Mouse (Mus musculus): ENCODE measurements around the gene Hopx. TPM values are rescaled to one million over a fixed set of nuclear protein-coding genes. Genes with fewer than 3 reads are reported as not detected.

The Hopx gene
- polyA plus RNA-seq, 1 experiment from 2014 or later: 0.13 TPM

DNA sequence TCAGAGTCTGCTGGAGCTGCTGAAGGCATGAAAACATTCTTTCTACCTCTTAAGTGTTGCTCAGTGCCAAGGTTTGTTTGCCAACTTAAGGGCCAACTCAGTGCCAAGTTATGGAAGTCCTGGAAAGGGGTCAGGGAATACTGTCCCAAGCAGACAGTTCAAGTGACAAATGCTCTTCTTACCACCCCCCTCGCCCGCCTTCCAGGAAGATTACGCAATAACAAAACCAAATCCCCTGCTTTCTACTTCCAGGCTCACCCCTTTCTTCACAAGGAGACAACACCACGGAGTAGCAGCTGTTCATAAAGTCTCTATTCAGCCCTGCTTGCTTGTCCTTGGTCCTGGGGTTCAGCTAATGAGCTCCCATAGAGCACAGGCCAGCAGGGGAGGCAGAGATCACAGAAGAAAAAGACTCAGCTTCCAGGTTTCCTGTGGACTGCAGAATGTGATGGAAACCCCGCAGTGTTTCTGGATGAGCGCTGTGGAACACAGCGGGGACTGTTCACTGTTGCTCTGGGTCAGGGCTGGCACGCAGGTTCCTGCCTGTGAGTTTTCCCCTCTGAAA is 22.9 kb upstream of the Hopx start:
- no peak overlapping the region for H3K9ac ChIP-seq (ENCODE audit: low read length)
- 60% methylated on average over 8 of the region's 8 CpGs for WGBS
- H3K4me3 ChIP-seq (ENCODE audit: low read depth, low read length): no peak overlapping the region
- H3K27ac ChIP-seq (replicated peaks; ENCODE audit: low read depth, low read length): no peak overlapping the region
- ATAC-seq (ENCODE audit: insufficient number of reproducible peaks, low FRiP score, low TSS enrichment, low read depth) (no peak), DNase-seq (ENCODE audit: low spot score) (no peak)
- no peaks in the 10 kb centered on the region for H3K9me3 ChIP-seq (ENCODE audit: control insufficient read depth, low read length)
- H3K4me1 ChIP-seq (ENCODE audit: control insufficient read depth, insufficient read depth, low read length): 0 out of 2 replicates have a peak, but pooled peaks cover 5% of the 10 kb centered on the region
- H3K36me3 ChIP-seq (ENCODE audit: control insufficient read depth, insufficient read depth, low read length): no peaks in the 10 kb centered on the region
- no peak overlapping the region for H3K4me2 ChIP-seq (ENCODE audit: low read depth, severe bottlenecking)
- H3K27me3 ChIP-seq (ENCODE audit: control insufficient read depth, insufficient read depth, low read length): no peaks in the 10 kb centered on the region

DNA sequence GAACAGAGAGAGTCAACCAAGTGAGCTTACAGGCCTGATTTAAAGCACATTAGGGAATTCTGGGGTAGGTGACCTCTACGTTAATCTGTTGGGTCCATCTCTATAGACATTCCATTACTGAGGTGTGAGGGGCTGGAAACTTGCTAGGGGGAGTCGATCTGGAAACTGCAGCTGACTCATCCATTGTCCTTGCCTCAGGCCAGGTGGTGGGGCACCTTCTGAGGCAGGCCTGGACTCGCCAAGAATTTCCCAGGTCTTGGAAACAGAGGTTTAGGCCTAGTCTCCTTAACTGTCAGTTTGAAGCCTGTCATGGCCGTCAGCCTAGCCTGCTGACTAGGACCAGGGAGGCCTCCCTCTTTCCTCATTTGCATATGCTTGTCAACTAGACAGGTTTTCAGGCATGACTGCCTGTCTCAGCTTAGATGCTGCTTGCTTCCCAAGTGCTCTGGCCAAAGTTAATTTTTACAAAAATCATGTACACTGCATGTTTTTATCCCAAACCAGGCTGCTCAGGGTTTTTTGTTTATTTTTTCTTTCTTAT is 21.8 kb upstream of the Hopx start:
- H3K27me3 ChIP-seq (ENCODE audit: control insufficient read depth, insufficient read depth, low read length): no peaks in the 10 kb centered on the region
- H3K4me1 ChIP-seq (ENCODE audit: control insufficient read depth, insufficient read depth, low read length): 0 out of 2 replicates have a peak, but pooled peaks cover 5% of the 10 kb centered on the region
- 75% methylated on average over 4 of the region's 4 CpGs for WGBS
- no peak overlapping the region for H3K27ac ChIP-seq (replicated peaks; ENCODE audit: low read depth, low read length)
- no peak overlapping the region for H3K9ac ChIP-seq (ENCODE audit: low read length)
- H3K36me3 ChIP-seq (ENCODE audit: control insufficient read depth, insufficient read depth, low read length): no peaks in the 10 kb centered on the region
- DNase-seq (ENCODE audit: low spot score) (no peak), ATAC-seq (ENCODE audit: insufficient number of reproducible peaks, low FRiP score, low TSS enrichment, low read depth) (no peak)
- H3K9me3 ChIP-seq (ENCODE audit: control insufficient read depth, low read length): no peaks in the 10 kb centered on the region
- no peak overlapping the region for H3K4me3 ChIP-seq (ENCODE audit: low read depth, low read length)
- H3K4me2 ChIP-seq (ENCODE audit: low read depth, severe bottlenecking): no peak overlapping the region

DNA sequence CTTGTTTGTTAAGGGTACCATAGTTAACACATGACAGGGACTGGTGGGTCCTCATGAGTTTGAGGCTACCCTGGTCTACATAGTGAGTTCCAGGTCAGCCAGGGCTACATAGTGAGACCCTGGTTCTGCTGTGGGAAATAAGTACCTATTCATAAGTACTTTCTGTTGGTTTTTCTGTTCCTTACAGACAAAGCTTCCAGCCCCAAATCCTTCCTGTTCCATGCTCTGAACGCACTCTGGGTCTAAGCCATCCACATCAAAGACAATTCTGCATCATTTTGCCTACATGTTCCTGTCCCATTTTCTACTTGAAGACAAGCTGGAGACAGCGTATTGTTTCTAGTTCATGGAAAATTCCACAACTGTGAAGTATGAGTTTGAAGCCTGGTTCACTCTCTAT is 20.0 kb upstream of the Hopx start:
- DNase-seq (ENCODE audit: low spot score): no peak
- no peak overlapping the region for H3K4me3 ChIP-seq (ENCODE audit: low read depth, low read length)
- ATAC-seq (ENCODE audit: insufficient number of reproducible peaks, low FRiP score, low TSS enrichment, low read depth): no peak
- H3K27me3 ChIP-seq (ENCODE audit: control insufficient read depth, insufficient read depth, low read length): no peaks in the 10 kb centered on the region
- no peak overlapping the region for H3K27ac ChIP-seq (replicated peaks; ENCODE audit: low read depth, low read length)
- no peaks in the 10 kb centered on the region for H3K4me1 ChIP-seq (ENCODE audit: control insufficient read depth, insufficient read depth, low read length)
- no peak overlapping the region for H3K4me2 ChIP-seq (ENCODE audit: low read depth, severe bottlenecking)
- no peaks in the 10 kb centered on the region for H3K36me3 ChIP-seq (ENCODE audit: control insufficient read depth, insufficient read depth, low read length)
- H3K9ac ChIP-seq (ENCODE audit: low read length): no peak overlapping the region
- 97% methylated on average over 2 of the region's 2 CpGs for WGBS
- no peaks in the 10 kb centered on the region for H3K9me3 ChIP-seq (ENCODE audit: control insufficient read depth, low read length)

DNA sequence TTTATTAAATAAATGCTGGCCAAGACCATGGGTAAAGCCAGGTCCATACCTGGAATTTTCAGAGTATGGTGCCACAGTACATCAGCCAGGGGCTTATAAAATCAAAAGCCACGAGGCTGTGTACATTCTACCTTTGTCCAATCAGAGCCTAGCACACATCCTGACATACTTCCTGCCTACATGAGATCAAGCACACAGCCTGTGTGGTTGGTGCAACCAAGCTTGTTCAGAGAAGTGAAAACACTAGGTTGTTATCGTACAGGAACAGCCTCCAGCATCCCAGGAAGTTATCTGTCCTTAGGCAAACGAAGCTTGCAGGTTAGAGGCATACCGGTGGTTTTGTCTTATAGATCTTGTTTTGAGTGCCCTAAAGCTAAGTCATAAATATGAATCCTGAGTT is 19.5 kb upstream of the Hopx start:
- Histone ChIP-seq H3K4me3 (ENCODE audit: low read depth, low read length) (no peak overlapping the region), H3K27ac (replicated peaks; ENCODE audit: low read depth, low read length) (no peak overlapping the region), H3K4me1 (ENCODE audit: control insufficient read depth, insufficient read depth, low read length) (no peaks in the 10 kb centered on the region), H3K27me3 (ENCODE audit: control insufficient read depth, insufficient read depth, low read length) (no peaks in the 10 kb centered on the region), H3K9me3 (ENCODE audit: control insufficient read depth, low read length) (no peaks in the 10 kb centered on the region), H3K4me2 (ENCODE audit: low read depth, severe bottlenecking) (no peak overlapping the region), H3K9ac (ENCODE audit: low read length) (no peak overlapping the region), H3K36me3 (ENCODE audit: control insufficient read depth, insufficient read depth, low read length) (no peaks in the 10 kb centered on the region)
- DNase-seq (ENCODE audit: low spot score): no peak
- ATAC-seq (ENCODE audit: insufficient number of reproducible peaks, low FRiP score, low TSS enrichment, low read depth): no peak
- WGBS: 72% methylated on average over 4 of the region's 4 CpGs

DNA sequence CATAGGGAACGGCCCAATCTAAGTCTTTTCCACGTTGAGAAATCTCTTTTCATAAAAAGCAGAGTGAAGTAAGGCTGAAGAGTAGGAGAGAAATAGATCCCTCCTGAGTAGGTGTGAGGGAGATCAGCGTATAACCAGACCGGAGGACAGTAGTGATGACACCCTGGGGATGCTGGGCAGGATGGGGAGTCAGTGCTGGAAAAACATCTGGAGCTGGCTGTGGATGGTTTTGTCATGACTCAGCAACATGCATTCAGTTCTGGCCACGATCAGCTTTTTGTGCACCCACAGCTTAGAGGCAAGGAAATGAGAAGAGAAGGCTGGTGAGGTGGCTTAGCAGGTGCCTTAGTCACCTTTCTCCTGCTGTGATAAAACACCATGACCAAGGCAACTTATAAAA is 19.0 kb upstream of the Hopx start:
- no peak overlapping the region for H3K4me2 ChIP-seq (ENCODE audit: low read depth, severe bottlenecking)
- H3K27ac ChIP-seq (replicated peaks; ENCODE audit: low read depth, low read length): no peak overlapping the region
- H3K4me3 ChIP-seq (ENCODE audit: low read depth, low read length): no peak overlapping the region
- H3K4me1 ChIP-seq (ENCODE audit: control insufficient read depth, insufficient read depth, low read length): no peaks in the 10 kb centered on the region
- H3K27me3 ChIP-seq (ENCODE audit: control insufficient read depth, insufficient read depth, low read length): no peaks in the 10 kb centered on the region
- 80% methylated on average over 5 of the region's 5 CpGs for WGBS
- no peak overlapping the region for H3K9ac ChIP-seq (ENCODE audit: low read length)
- no peaks in the 10 kb centered on the region for H3K36me3 ChIP-seq (ENCODE audit: control insufficient read depth, insufficient read depth, low read length)
- DNase-seq (ENCODE audit: low spot score) (no peak), ATAC-seq (ENCODE audit: insufficient number of reproducible peaks, low FRiP score, low TSS enrichment, low read depth) (no peak)
- no peaks in the 10 kb centered on the region for H3K9me3 ChIP-seq (ENCODE audit: control insufficient read depth, low read length)

DNA sequence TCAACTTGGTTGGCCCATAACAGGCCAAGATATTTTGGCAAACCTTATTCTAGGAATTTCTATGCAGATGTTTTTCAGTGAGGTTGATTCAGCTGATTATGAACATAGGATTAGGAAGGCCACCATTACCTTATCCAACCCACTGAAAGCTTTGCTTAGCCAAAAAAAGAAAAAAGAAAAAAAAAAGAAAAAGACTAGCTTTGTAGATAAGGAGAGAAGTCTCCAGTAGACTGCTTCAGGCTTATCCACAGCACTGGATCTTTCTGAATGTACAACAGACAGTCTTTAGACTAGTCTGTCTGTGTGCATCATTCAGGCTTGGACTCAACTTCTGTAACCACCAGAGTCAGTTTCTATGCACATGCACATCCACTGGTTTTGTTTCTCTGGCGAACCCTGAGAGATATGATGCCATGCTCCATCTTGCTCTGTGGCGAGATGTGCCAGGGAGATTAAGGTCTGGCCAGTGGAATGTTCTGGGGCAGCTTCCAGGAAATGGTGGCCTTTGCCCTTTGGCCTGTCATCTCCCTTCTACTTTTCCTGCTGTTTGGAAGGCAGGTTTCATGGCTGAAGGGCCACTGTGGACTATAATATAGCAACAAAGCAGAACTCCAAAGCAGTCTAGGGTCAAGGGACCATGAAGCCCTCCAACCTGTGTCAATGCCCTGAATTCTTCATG is 17.7 kb upstream of the Hopx start:
- WGBS: 85% methylated on average over 2 of the region's 2 CpGs
- Histone ChIP-seq H3K4me1 (ENCODE audit: control insufficient read depth, insufficient read depth, low read length) (no peaks in the 10 kb centered on the region), H3K9ac (ENCODE audit: low read length) (no peak overlapping the region), H3K27me3 (ENCODE audit: control insufficient read depth, insufficient read depth, low read length) (no peaks in the 10 kb centered on the region), H3K27ac (replicated peaks; ENCODE audit: low read depth, low read length) (no peak overlapping the region), H3K36me3 (ENCODE audit: control insufficient read depth, insufficient read depth, low read length) (no peaks in the 10 kb centered on the region), H3K4me2 (ENCODE audit: low read depth, severe bottlenecking) (no peak overlapping the region), H3K9me3 (ENCODE audit: control insufficient read depth, low read length) (no peaks in the 10 kb centered on the region), H3K4me3 (ENCODE audit: low read depth, low read length) (no peak overlapping the region)
- ATAC-seq (ENCODE audit: insufficient number of reproducible peaks, low FRiP score, low TSS enrichment, low read depth) (no peak), DNase-seq (ENCODE audit: low spot score) (no peak)

DNA sequence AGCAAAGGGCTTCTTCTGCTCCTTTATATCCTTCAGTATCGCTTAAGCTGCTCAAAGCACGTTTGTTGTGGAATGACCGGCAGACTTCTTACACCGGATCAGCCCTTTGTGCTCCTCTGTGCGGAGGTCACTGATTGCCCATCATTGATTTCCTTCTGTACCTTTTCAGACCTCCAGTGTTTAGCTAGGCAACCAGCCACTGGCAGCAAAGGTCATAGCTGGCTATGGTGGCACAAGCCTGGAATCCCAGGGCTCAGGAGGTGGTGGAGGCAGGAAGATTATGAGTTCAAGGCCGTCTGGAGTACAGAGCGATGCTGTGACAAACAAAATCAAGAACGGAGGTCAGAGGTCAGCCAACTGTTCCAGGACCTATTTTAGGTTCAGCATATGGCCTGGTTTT is 17.0 kb upstream of the Hopx start:
- Histone ChIP-seq H3K36me3 (ENCODE audit: control insufficient read depth, insufficient read depth, low read length) (no peaks in the 10 kb centered on the region), H3K4me3 (ENCODE audit: low read depth, low read length) (no peak overlapping the region), H3K9me3 (ENCODE audit: control insufficient read depth, low read length) (no peaks in the 10 kb centered on the region), H3K4me1 (ENCODE audit: control insufficient read depth, insufficient read depth, low read length) (no peaks in the 10 kb centered on the region), H3K9ac (ENCODE audit: low read length) (no peak overlapping the region), H3K27me3 (ENCODE audit: control insufficient read depth, insufficient read depth, low read length) (no peaks in the 10 kb centered on the region), H3K27ac (replicated peaks; ENCODE audit: low read depth, low read length) (no peak overlapping the region), H3K4me2 (ENCODE audit: low read depth, severe bottlenecking) (no peak overlapping the region)
- DNase-seq (ENCODE audit: low spot score): no peak
- 90% methylated on average over 8 of the region's 8 CpGs for WGBS
- ATAC-seq (ENCODE audit: insufficient number of reproducible peaks, low FRiP score, low TSS enrichment, low read depth): no peak

DNA sequence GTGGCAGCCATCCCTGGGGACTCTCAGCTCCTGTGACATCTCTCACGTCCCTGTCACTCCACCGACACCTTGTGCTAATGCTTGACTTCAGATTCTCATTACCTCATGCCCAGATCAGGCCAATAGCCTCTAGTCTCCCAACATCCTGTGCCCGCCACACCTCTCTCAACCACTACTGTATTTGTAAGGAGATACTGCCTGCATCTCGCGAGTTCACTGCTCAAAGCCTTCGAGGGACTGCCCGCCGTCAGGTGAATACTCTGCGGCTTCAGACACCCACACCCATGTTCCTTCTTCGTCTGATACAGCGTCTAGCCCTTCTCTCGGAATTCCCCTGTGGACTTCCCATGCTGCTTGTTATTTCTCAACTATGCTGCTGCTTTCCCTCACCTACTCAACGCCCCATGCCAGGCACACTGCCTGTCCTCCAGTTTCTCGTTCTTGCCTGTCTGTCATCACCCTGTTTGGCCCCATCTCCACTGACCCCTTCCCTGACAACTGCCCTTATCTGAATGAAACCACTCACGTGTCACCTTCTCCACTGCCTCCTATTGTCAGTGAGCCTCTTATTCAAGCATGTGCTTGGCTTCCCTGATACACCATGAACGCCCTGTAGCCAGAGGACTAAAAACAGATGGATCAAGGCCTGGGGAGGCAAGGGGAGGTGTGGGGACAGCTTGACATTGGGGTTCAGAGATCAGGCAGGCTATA is 15.5 kb upstream of the Hopx start:
- Histone ChIP-seq H3K9me3 (ENCODE audit: control insufficient read depth, low read length) (no peaks in the 10 kb centered on the region), H3K27me3 (ENCODE audit: control insufficient read depth, insufficient read depth, low read length) (no peaks in the 10 kb centered on the region), H3K4me3 (ENCODE audit: low read depth, low read length) (no peak overlapping the region), H3K4me2 (ENCODE audit: low read depth, severe bottlenecking) (no peak overlapping the region), H3K36me3 (ENCODE audit: control insufficient read depth, insufficient read depth, low read length) (no peaks in the 10 kb centered on the region), H3K4me1 (ENCODE audit: control insufficient read depth, insufficient read depth, low read length) (no peaks in the 10 kb centered on the region), H3K9ac (ENCODE audit: low read length) (no peak overlapping the region), H3K27ac (replicated peaks; ENCODE audit: low read depth, low read length) (no peak overlapping the region)
- ATAC-seq (ENCODE audit: insufficient number of reproducible peaks, low FRiP score, low TSS enrichment, low read depth): no peak
- 76% methylated on average over 16 of the region's 16 CpGs for WGBS
- DNase-seq (ENCODE audit: low spot score): no peak
